Mouse (Mus musculus) thymus, postnatal 10 days (tissue): ENCODE measurements around the gene Clic6.
"Not testable (repeated sequence)": the region's sequence is repeated elsewhere in the genome, so short reads cannot be mapped to it uniquely, and the experiment has no call there.

Experiments
- DNase-seq, 2 experiments: peaks; one replicate each; pipeline ENCODE4 v3.0.0; 2021; ENCODE audit warnings: low spot score in 2 of 2

Clic6 gene

GRCm38 (mm10) chr16:92470706-92471105 lies 14.8 kb upstream of the Clic6 start, which contains the start of gene Rcan1:
Rcan1 (minus strand) TSS chr16:92470867.
- no peak for DNase-seq

DNA sequence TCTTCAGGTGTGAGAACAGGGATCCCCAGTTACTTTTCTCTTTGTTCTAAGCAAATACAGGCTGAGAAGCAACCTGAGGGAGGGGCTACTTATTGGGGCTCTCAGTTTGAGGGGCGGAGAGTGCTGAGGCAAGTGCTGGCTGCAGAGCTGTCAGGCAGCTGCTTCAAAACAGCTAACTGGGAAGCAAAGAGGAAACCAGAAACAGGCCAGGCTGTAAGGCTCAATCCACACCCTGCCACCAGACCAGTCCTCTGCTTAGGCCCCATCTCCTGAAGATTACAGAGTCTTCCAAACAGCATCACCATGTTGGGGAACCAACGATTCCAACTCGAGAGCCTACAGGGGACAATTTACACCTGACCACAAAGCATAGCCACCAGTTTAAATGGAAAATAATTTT lies 12.6 kb upstream of the Clic6 start:
- no peak for DNase-seq

- DNase-seq, result no peak
Observed at GRCm38 (mm10) chr16:92475093-92475860, 10.3 kb upstream of the Clic6 start.

DNA sequence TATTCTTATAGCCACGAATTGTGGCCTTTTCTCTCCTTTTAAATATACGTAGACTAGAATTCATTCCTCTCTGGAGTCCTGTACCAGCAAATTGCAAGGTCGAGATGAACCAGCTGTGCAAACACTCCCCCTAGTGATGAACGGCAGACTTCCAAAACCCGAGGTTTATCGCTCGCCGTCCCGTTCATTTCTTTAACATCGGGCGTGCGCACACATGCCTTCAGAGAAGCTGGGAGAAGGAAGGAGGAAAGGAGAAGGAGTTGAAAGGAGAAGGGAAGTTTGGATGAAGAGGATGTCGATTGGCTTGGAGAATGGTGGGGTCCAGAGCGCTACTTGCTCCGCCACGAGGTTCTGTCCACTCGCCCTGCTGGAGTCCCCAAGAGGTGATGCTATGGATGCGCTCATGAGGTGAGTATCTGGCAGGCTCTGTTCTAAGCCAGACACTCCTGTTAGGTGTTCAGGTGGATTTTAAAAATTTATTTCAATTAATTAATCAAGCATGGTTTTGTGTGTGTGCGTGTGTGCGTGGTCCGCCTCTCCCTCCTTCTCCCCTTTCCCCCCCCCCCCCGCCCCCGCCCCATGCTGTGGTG lies 6.9 kb upstream of the Clic6 start:
- DNase-seq, result peak in 1 of 2 experiments; percentile 63

GRCm38 (mm10) chr16:92487086-92487485 lies 1.6 kb downstream of the Clic6 start:
- no peak for DNase-seq

GRCm38 (mm10) chr16:92487489-92487888 lies 2.0 kb downstream of the Clic6 start:
- peak; percentile 13 to 51 for DNase-seq

DNA sequence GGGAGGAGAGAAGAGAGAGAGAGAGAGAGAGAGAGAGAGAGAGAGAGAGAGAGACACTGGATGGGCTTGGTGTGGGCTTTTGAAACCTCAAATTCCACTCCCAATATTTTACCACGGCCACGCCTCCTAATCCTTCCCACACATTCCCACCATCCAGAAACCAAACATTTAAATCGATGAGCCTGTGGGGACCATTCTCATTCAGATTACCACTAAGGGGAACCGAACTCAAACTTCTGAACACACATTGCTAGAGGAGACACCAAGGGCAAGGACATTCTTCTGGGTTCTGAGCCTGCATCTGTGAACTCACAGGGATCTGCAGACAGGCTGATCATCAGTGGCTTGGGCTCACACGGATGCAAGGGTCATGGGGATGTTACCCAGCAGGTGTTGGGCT lies 2.9 kb downstream of the Clic6 start:
- DNase-seq, result no peak

DNA sequence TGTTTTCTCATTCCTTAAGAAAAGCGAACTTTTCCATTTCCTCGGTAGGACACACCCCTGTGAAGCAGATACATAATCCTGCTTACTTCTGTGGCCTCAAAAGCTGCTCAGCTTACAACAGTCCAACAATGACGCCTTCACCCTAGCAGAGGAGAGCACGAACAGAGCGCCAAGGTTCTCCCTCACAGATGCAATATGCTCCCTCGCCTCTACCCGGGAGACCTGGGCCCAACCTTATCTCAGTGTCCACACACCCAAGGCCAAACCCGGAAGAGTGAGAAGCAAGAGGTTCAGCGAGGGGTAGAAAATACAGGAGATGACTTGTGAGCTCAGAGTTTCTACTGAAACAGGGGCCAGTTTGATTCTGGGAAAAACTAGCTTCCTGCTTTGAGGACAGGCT lies 3.8 kb downstream of the Clic6 start:
- DNase-seq, result no peak

DNA sequence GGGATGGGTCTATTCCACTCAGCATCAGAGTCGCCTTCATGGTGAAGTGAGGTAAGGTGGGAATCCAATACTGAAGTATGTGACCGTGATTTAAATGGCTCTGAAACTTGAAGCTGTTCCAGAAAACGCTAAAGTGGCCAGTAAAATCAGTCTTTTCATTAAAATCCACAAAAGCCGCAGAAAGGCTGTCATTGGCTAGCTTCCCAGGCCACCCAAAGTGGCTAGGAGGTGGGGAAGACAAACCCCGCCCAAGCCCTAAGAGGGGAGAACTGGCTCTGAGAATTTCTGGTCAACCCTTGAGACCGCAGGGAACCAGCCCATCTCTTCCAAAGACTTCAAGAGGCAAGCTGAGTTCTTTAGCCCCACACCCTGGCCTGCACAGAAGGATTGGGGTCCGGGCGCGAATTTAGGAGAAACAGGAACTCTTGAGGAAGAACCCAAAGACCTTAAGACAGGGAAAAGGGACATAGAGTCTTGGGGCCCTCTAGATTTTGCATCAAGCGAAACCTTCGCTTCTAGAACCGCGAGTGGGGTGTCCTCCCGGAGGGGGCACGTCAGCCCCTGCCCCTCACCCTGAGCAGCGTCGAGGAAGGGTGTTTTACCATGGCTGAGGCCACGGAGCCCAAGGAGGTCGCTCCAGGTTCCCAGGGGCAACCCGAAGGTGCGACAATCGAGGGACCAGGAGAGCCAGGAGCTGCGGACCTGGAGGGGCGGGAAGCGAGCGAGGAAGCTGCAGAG lies 12.5 kb downstream of the Clic6 start:
- DNase-seq, result no peak

DNA sequence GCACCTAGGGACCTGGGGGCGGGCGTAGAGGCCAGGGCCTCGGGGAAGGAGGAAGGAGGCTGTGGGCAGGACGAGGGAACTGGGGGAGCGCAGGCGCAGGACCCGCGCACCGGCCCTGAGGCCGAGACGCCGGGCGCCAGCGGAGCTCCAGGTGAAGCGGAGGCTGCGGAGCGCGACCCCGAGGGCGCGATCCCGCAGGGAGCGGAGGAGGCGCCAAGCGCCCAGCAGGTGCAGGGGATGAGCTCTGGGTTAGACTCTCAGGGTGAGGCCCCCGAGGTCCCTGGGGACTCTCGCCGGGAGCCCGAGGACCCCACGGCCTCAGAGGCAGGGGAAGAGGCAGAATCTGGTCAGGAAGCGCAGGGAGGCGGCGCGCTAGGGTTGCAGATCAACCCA lies 13.0 kb downstream of the Clic6 start:
- no peak for DNase-seq

GRCm38 (mm10) chr16:92499324-92499723 lies 13.8 kb downstream of the Clic6 start:
- DNase-seq, result no peak

DNA sequence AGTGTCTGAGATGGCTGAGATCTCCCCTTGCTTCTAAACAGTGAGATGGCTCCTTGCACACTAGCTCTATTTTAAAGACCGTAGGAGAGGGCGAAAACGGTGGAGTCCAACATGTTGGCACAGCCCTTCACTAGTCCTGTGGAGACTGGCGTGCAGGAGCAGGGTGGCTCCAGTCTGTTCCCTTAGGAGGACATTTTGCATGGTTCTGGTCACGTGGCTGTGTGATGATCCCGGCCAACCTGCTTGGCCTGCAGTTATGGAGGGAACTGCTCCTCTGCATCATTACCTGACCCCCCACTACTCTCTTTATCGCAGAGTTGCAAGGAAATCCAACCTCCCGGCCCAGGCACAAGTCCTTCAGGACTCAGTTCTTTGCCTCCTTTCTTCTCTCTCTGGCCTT lies 15.0 kb downstream of the Clic6 start:
- no peak for DNase-seq

DNA sequence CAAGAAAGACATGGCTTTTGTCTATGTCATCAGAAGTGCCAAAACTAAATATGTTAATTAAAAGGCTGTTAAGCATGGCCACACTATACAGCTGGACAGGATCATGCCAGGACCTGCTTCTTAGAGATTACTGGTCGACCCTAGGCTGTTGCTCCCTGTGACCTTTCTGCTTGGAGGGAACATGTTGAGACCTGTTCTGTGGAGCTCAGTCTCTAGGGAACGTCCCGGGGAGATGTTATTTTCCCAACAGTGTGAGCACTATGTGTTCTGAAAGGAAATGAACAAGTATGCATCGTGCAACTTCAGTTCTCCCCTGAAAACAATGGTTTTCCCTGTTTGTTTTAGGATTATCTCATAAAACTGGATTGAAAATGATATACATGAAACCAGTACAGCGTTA lies 17.6 kb downstream of the Clic6 start:
- DNase-seq, result no peak

GRCm38 (mm10) chr16:92507573-92507972 lies 22.0 kb downstream of the Clic6 start:
- no peak for DNase-seq

DNA sequence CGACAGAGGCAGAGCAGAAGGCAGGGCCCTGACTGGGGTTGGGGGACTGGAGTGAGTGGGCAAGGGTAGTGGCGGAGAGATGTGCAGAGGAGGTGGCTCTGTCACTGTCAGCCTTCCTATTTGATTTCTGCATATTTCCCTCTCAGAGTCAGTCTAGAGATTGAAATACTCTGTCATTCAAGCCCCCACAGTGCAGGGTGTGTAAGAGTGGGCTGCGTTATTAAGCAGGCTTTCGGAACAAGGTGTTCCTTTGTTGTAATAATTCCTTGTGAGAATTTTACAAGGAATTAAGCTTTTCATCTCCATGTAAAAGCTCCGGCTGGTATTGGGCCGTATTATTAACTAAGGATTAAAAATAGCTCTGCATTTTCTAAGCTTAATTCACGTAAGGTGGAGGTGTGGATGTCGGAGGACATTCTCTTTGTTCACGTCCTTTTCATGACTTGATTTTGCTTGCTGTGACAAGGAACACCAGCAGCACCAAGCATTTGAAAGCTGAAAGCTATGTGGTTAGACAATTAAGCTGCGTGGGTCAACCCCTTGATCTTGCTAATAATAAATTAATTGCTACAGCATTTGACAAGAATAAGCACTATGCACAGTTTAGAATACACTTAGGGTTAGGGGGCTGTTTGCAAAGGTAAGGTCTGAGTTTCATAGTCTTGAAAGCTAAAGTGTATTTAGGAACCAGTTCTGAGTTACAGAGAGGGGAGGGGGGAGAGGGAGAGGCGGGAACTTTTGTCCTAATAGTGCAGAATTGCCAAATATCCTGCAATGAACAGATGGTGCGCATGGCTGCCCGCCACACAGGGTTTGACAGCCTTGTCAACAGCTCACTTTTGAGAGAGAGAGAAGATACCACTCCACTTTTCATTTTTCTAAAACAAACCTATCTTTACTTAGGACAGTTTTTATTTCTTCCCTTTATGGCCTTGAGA lies 25.6 kb downstream of the Clic6 start:
- DNase-seq, result no peak

- DNase-seq, result peak in 1 of 2 experiments; percentile 52
Observed at GRCm38 (mm10) chr16:92511773-92512391, 26.3 kb downstream of the Clic6 start.

DNA sequence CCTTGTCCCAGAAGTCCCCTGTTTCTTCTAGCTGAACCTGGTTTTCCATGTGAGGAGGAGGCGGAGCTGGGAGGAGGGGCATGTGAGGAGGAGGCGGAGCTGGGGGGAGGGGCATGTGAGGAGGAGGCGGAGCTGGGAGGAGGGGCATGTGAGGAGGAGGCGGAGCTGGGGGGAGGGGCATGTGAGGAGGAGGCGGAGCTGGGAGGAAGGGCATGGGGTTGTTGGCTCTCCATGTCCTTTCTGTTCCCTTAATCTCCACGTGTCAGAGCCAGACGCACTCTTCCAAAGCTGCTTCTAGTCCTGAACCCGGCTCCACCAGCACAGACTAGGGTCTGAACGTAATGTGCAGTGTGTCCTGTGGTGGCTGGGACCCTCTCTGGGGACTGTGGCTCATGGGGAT lies 29.4 kb downstream of the Clic6 start:
- DNase-seq, result not testable (repeated sequence)

DNA sequence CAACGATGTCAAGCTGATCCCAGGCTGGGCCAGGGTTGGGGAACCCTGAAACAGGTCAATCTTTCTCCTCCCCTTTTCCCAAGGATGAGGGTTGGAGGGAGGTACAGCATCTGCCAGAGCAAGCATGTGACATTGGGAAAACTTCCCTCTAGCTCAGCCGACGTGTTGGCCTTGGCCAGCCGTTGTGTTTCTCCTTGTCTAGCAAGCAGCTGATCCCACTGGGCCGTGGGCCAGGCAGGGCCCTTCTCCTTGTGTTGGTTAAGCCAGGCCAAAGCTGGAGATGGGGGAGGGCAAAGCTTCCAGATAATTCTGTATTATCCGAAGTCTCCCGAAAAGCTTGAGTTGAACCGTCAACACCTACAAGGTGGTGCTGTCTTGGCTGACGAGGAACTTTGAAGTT lies 30.6 kb downstream of the Clic6 start:
- DNase-seq, result no peak

GRCm38 (mm10) chr16:92518718-92519117 lies 33.2 kb downstream of the Clic6 start:
- no peak for DNase-seq

DNA sequence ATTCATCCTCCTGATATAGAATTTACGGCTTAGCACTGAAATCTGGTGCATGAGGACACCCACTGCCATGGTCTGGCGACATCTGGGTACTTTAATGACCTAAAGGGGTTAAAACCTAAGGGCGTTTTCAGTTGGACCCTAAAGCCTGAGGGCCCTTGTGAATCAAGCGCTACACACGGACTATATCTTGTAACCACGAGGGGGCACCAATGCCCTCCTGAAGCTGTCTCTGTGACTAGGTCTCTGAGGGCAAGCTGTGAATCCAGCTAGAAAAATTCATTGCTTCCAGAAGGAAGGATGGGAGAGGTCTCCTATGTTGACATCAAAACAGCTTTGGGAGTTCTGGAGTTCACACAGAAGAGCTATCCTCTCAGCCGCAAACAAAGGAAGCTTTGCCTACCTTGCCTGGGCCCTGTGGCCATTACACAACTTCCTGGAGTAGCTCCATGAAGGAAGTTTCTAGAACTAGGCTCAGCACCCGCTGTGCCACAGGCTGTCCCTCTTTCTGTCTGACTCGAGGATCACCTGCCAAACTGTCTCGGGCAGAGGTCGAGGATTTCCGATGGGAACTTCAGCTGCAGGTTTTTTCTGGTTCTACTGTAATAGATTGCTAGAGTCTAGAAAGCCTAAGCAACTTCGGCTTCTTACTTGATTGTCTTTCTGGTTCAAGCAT lies 34.4 kb downstream of the Clic6 start:
- peak in 1 of 2 experiments; percentile 58 for DNase-seq

GRCm38 (mm10) chr16:92523351-92523750 lies 37.8 kb downstream of the Clic6 start:
- DNase-seq, result no peak
